Mouse (Mus musculus) right cerebral cortex, postnatal 10 days (tissue): ENCODE data around the gene Grm2.
"Not testable (repeated sequence)": the region's sequence is repeated elsewhere in the genome, so short reads cannot be mapped to it uniquely, and the experiment has no call there.

ENCODE experiments used
- DNase-seq, 2 experiments: peaks; one replicate each; pipeline ENCODE4 v3.0.0; 2021; ENCODE audit warnings: low spot score in 2 of 2

The Grm2 gene

DNA sequence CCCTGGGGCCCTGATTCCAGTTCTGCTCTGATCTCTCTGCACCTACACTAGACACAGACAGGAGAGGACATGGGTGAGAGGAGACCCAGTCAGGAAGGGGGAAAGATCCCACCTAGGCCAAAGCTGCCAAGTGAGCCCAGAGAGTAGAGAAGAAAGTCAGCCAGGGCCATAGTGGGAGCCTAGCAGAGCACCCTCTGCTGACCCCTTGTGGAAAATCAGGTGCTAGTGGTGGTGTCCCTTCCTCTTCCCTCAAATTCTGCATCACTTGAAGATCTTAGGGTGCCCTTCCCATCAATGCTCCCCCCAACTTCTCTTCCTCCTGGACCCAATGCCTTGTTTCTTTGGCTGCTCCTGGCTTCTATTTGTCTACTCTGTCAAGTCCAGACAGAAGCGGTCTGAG lies 3.2 kb downstream of the Grm2 start:
- DNase-seq: peak in 1 of 2 experiments; percentile 32

GRCm38 (mm10) chr9:106647226-106647625 lies 8.7 kb downstream of the Grm2 start:
- DNase-seq: no peak

GRCm38 (mm10) chr9:106645684-106646271 lies 10.1 kb downstream of the Grm2 start:
- no peak for DNase-seq

DNA sequence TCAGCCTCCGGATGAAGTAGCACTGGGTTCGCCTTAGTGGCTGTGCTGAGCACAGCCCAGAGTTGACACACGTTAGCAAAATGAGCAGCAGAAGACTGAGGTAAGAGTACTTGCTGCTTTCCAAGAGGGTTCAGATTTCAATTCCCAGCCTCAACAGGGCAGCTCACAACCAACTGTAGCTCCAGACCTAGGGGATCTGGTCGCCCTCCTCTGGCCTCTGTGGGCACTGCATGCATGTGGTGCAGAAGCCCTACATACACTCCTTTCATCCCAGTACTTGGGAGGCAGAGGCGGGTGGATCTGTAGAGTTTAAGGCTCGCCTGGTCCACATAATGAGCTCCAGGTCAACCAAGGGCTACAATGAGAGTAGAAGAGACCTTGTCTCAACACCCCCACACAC lies 12.1 kb downstream of the Grm2 start:
- no peak for DNase-seq

GRCm38 (mm10) chr9:106643128-106643527 lies 12.8 kb downstream of the Grm2 start:
- DNase-seq: peak; percentile 77 to 86

- no peak for DNase-seq
Measured at GRCm38 (mm10) chr9:106641346-106641745, 14.5 kb downstream of the Grm2 start.

DNA sequence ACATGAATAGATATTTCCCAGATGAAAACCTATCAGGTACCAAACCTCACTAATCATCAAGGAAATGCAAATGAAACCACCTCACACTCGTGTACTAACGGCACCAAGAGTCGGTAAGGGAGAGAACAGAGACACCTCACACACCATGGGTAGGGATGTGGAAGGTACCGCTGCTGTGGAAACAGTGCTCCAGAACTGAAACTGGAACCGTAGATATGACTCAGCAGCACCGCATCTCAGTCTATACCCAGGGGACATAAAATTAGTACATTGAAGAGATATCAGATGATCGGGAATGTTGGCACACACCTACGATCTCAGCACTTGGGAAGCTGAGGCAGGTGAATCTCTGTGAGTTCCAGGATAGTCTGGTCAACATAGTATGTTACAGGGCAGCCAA lies 17.7 kb downstream of the Grm2 start:
- no peak for DNase-seq

- no peak for DNase-seq
Measured at GRCm38 (mm10) chr9:106632185-106632584, 23.7 kb downstream of the Grm2 start.

- DNase-seq: not testable (repeated sequence)
Measured at GRCm38 (mm10) chr9:106627796-106628195, 28.1 kb downstream of the Grm2 start.

- no peak for DNase-seq
Measured at GRCm38 (mm10) chr9:106626282-106626681, 29.6 kb downstream of the Grm2 start, which contains the start of gene Iqcf6. Gene Iqcf6 (plus strand): TSS chr9:106626582.

DNA sequence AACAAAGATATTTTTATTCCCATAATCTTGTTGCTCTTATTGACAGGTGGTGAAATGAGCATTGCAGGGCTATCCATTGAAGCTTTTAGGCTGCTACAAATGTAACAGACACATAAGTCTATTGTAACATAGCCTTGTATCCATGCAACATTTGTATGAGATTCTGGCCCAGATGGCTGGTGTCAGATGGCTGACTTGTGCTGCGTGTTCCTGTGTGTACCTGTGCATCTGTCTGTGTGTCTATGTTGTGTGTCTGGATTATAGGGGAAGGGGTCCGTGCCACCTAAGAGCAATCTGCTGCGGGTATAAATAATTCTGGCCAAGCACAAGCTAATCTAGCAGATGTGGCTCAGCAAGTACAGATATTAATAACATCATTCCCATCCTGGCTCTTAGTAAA lies 38.4 kb downstream of the Grm2 start:
- peak in 1 of 2 experiments; percentile 54 for DNase-seq

DNA sequence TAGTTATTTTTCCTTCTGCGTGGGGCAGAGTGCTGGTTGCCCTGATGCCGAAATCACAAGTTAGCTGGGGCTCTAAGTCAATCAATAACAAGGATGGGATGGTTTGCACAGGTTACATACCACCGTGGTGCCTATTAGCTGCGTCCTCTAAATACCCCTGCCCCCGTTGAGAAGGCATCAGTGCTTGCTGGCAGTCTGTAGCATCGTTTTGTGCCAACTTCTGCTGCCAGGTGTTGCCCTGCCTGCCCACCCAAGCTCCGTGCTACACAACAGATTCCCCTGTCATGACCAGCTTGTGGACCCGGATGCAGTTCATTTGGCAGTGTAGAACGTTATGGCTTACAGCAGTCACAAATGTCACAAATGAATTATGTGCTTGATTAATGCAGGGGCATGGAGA lies 39.6 kb downstream of the Grm2 start:
- no peak for DNase-seq

DNA sequence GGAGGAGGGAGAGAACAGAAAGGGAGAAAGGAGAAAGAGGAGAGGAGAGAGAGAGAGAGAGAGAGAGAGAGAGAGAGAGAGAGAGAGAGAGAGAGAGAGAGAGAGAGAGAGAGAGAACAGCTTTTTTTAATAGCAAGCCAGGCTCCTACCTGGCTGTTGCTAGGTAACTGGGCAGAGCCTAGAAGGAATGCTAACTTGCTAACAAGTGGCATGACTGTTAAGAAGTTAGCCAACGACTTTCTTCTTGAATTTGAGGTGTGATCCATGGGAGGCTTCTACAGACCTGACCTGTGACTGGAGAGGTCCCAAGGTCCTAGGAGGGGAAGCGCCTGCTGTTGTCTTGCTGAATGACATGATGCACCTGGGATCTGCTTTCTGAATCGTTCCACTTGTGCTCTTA lies 41.3 kb downstream of the Grm2 start:
- DNase-seq: no peak

GRCm38 (mm10) chr9:106613951-106614350 lies 41.9 kb downstream of the Grm2 start:
- no peak for DNase-seq

GRCm38 (mm10) chr9:106610727-106611126 lies 45.2 kb downstream of the Grm2 start:
- DNase-seq: no peak

- peak; percentile 70 to 84 for DNase-seq
Measured at GRCm38 (mm10) chr9:106600546-106600945, 55.3 kb downstream of the Grm2 start.

DNA sequence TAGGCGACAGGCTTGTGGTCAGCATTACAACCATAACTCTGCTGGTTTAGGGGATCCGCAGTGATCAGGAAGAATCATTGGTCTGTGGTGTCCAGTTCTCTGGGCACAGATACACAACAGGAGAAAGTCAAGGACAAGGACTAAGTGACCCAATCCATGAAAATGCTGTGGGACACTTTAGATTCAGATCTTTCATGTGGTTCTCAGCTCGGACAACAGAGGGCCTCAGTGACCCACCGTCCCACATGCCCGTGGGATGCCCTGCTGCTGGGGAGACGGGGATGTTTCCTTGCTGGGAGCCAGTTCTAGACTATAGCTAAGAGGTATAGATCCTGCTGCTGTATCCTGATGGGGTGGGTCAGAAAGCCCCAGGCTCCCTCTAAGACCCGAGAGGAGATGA lies 57.4 kb downstream of the Grm2 start:
- peak in 1 of 2 experiments; percentile 27 for DNase-seq

- peak; percentile 32 to 58 for DNase-seq
Measured at GRCm38 (mm10) chr9:106595836-106596235, 60.0 kb downstream of the Grm2 start.

DNA sequence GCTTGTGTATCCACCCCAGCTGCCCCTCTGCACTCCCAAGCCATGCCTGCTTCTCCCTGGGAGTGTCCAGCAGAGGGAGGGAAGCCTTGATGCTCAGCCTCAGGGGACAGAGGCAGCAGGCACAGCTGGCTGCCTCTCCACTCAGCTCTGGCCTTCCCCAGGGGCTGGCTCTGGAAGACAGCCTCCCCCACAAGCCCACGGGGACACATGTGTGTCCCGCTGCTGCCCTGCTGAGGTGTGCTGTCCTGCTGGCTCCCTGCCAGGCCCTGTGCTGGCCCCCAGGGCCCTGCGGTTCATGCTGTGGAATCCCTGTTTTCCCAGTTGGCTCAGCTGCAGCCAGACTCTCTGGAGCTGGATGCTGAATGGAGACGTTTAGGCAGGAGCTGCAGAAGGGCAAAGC lies 60.5 kb downstream of the Grm2 start:
- not testable (repeated sequence) for DNase-seq
